Mouse (Mus musculus): ENCODE measurements around the gene M1ap.

DNA sequence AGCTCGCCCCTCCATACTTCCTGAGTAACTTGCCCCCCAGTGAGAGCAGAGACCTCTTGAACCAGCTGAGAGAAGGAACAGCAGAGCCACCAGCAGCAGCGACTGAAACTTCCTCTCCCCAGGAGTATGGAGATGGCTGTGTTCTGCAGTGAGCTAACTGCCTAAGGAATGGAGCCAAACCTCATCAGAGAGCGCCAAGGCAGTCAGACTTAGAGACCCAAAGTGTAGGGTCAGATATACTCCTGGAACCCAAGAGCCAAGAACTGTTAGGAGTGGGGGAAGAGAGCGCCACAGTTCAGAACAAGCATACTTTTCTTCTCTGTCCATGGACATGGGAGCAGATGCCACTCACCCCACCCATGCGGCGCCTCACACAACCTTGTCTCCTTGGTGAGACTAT lies 119.7 kb downstream of the M1ap start:
- TF ChIP-seq POLR2A (IDR thresholded peaks at IDR 0.05; ENCODE audit: extremely low read depth, insufficient read depth, low read length) (no peak), CTCF (IDR thresholded peaks at IDR 0.05; ENCODE audit: low read depth, low read length) (no peak)
